Mouse (Mus musculus): ENCODE data around the gene Itprip. TPM values are rescaled to one million over a fixed set of nuclear protein-coding genes. Genes with fewer than 3 reads are reported as not detected.

The Itprip gene
- polyA plus RNA-seq, 1 experiment from 2014 or later: 18.7 TPM

DNA sequence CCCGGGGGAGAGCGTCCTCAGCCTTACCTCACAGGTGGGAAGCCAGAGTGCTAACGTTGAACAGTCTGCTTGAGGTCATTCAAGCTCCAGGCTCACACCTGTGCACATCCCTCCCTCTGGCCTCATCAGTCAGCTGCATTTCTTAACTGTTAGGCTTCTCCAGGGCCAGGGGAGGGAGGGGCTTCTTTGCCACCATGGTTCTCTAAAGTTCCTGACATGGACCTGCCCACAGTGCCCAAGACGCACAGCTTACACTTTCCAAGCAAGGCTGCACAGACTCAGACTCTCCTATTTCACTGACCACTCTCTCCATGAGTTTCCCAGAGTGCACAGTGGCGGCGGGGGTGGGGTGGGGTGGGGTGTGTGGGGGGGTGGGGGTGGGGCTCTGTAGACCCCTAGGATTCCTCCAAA, 10.1 kb downstream of the Itprip start:
- Histone ChIP-seq H3K4me1 (ENCODE audit: control insufficient read depth, insufficient read depth, low read length) (peaks cover 23% of the 10 kb centered on the region), H3K36me3 (ENCODE audit: control insufficient read depth, insufficient read depth, low read length) (no peaks in the 10 kb centered on the region), H3K9ac (ENCODE audit: low read length) (0 out of 2 replicates have a peak overlapping the region, but pooled peaks have one; percentile 1), H3K4me2 (ENCODE audit: low read depth, low read length) (peak overlapping the region; percentile 49; the same call in 1 of the 2 replicates), H3K27ac (ENCODE audit: low read length) (no peak overlapping the region; the same call in 1 of the 2 replicates), H3K9me3 (replicated peaks; ENCODE audit: control insufficient read depth, low read length) (no peaks in the 10 kb centered on the region), H3K4me3 (replicated peaks; ENCODE audit: low read length) (no peak overlapping the region), H3K27me3 (ENCODE audit: control insufficient read depth, insufficient read depth, low read length) (no peaks in the 10 kb centered on the region)
- 22% methylated on average over 6 of the region's 6 CpGs for WGBS
- peak; percentile 27; the same call in 1 of the 2 replicates for ATAC-seq (ENCODE audit: insufficient read depth, low FRiP score)

GRCm38 (mm10) chr19:47907596-47907995, 11.5 kb downstream of the Itprip start:
- no peaks in the 10 kb centered on the region for H3K27me3 ChIP-seq (ENCODE audit: control insufficient read depth, insufficient read depth, low read length)
- no peak for ATAC-seq (ENCODE audit: insufficient read depth, low FRiP score)
- peaks cover 36% of the 10 kb centered on the region for H3K4me1 ChIP-seq (ENCODE audit: control insufficient read depth, insufficient read depth, low read length)
- H3K27ac ChIP-seq (ENCODE audit: low read length): no peak overlapping the region
- no peak overlapping the region for H3K4me2 ChIP-seq (ENCODE audit: low read depth, low read length)
- no peak overlapping the region for H3K4me3 ChIP-seq (replicated peaks; ENCODE audit: low read length)
- no peaks in the 10 kb centered on the region for H3K36me3 ChIP-seq (ENCODE audit: control insufficient read depth, insufficient read depth, low read length)
- WGBS: 86% methylated on average over 9 of the region's 9 CpGs
- no peaks in the 10 kb centered on the region for H3K9me3 ChIP-seq (replicated peaks; ENCODE audit: control insufficient read depth, low read length)
- H3K9ac ChIP-seq (ENCODE audit: low read length): no peak overlapping the region

DNA sequence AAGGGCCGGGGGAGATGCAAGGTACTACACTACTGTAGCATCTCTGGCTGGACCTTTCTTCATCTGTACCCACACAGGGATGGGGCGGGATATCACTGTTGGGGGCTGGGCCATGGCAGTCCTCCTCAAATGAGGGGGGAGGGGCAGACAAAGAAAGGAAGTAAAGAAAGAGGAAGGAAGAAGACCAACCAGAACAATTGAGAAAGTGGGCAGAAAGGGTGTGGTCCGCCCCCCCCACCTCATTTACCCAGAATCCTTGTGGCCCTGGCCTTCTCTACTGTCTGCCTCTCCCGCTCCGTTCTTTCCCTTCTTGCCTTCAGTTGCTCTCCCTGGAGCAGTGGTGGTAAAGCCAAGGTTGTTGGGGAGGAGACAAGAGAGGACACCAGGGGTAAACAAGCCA, 13.5 kb downstream of the Itprip start:
- WGBS: 80% methylated on average over 5 of the region's 5 CpGs
- no peak for ATAC-seq (ENCODE audit: insufficient read depth, low FRiP score)
- Histone ChIP-seq H3K9me3 (replicated peaks; ENCODE audit: control insufficient read depth, low read length) (no peaks in the 10 kb centered on the region), H3K9ac (ENCODE audit: low read length) (no peak overlapping the region), H3K27me3 (ENCODE audit: control insufficient read depth, insufficient read depth, low read length) (no peaks in the 10 kb centered on the region), H3K4me1 (ENCODE audit: control insufficient read depth, insufficient read depth, low read length) (peaks cover 44% of the 10 kb centered on the region), H3K27ac (ENCODE audit: low read length) (no peak overlapping the region), H3K36me3 (ENCODE audit: control insufficient read depth, insufficient read depth, low read length) (no peaks in the 10 kb centered on the region), H3K4me2 (ENCODE audit: low read depth, low read length) (no peak overlapping the region), H3K4me3 (replicated peaks; ENCODE audit: low read length) (no peak overlapping the region)

DNA sequence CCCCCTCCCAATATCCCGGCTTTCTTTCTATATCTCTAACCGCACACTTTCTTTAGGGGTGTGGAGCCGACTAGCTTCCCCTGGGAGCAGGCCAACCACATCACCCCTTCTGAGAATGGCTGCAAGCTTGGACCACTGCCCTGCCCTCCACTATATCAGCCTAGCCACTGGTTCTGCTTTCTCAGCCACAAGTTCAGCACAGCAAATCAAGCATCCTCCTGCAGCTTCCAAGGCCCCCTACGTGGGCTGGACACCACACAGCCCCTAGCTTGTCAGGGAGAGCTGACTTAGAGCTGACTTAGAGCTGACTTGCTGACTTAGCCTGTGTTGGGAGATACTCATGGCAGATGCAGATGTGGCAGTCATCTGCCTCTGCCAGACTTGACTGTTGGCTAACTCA, 14.0 kb downstream of the Itprip start:
- H3K4me1 ChIP-seq (ENCODE audit: control insufficient read depth, insufficient read depth, low read length): peaks cover 44% of the 10 kb centered on the region

GRCm38 (mm10) chr19:47903679-47904078, 15.4 kb downstream of the Itprip start:
- no peak for ATAC-seq (ENCODE audit: insufficient read depth, low FRiP score)
- H3K4me1 ChIP-seq (ENCODE audit: control insufficient read depth, insufficient read depth, low read length): peaks cover 32% of the 10 kb centered on the region

More for the DNA sequence above, 14.0 kb downstream of the Itprip start:
- no peak for ATAC-seq (ENCODE audit: insufficient read depth, low FRiP score)
- no peak overlapping the region for H3K4me3 ChIP-seq (replicated peaks; ENCODE audit: low read length)
- WGBS: 71% methylated on average over 4 of the region's 4 CpGs
- H3K9ac ChIP-seq (ENCODE audit: low read length): no peak overlapping the region
- H3K36me3 ChIP-seq (ENCODE audit: control insufficient read depth, insufficient read depth, low read length): no peaks in the 10 kb centered on the region
- H3K27ac ChIP-seq (ENCODE audit: low read length): no peak overlapping the region
- no peaks in the 10 kb centered on the region for H3K9me3 ChIP-seq (replicated peaks; ENCODE audit: control insufficient read depth, low read length)
- H3K27me3 ChIP-seq (ENCODE audit: control insufficient read depth, insufficient read depth, low read length): no peaks in the 10 kb centered on the region
- H3K4me2 ChIP-seq (ENCODE audit: low read depth, low read length): no peak overlapping the region

DNA sequence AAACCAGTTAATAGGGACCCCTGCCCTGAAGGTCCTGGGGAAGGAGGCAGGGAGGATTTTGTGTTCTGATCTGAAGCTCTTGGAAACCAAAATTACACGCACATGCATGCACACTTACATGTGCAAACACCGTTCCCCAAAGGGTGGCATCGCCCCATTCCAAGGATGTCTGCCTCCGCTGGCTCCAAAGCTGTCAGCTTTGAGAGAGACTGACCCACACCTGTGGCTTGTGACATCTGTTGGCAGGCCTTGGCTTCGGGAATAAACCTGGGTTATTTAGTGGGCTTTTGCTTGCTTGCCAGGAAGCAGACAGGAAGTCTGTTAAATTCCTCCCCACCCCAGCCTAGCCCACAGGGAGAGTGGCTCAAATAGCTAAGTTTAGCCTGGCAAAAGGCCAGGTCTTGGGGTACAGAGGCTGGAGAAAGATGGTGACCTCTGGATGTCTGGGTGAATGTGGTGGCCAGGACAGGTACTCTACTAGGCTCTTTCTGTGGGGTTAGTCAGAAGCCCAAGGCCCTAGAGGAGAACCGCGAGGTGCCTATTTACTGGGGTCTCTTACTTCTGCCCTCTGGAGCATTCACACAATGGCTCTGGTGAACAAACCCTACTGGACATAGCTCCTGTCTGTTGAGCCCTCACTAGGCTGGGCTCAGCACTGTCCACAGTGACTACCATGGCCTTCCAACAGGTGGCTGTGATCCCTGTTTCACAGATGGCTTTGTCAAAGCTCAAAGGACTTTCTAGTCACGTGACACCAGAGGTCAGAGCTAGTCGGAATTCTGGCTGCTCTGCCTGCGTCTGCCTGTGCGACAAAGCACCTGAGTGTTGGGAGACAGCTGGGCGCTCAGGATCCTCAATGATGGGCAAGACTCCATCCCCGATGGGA, 16.5 kb downstream of the Itprip start:
- Histone ChIP-seq H3K4me1 (ENCODE audit: control insufficient read depth, insufficient read depth, low read length) (peaks cover 24% of the 10 kb centered on the region), H3K27ac (ENCODE audit: low read length) (no peak overlapping the region; the same call in 1 of the 2 replicates), H3K9ac (ENCODE audit: low read length) (no peak overlapping the region), H3K9me3 (replicated peaks; ENCODE audit: control insufficient read depth, low read length) (no peaks in the 10 kb centered on the region), H3K4me2 (ENCODE audit: low read depth, low read length) (no peak overlapping the region), H3K27me3 (ENCODE audit: control insufficient read depth, insufficient read depth, low read length) (no peaks in the 10 kb centered on the region), H3K4me3 (replicated peaks; ENCODE audit: low read length) (no peak overlapping the region), H3K36me3 (ENCODE audit: control insufficient read depth, insufficient read depth, low read length) (0 out of 2 replicates have a peak, but pooled peaks cover 3% of the 10 kb centered on the region)
- ATAC-seq (ENCODE audit: insufficient read depth, low FRiP score): no peak
- 63% methylated on average over 13 of the region's 13 CpGs for WGBS

More at GRCm38 (mm10) chr19:47903679-47904078, 15.4 kb downstream of the Itprip start:
- WGBS: 58% methylated on average over 4 of the region's 4 CpGs
- H3K9ac ChIP-seq (ENCODE audit: low read length): no peak overlapping the region
- no peak overlapping the region for H3K4me2 ChIP-seq (ENCODE audit: low read depth, low read length)
- no peaks in the 10 kb centered on the region for H3K27me3 ChIP-seq (ENCODE audit: control insufficient read depth, insufficient read depth, low read length)
- H3K36me3 ChIP-seq (ENCODE audit: control insufficient read depth, insufficient read depth, low read length): no peaks in the 10 kb centered on the region
- no peaks in the 10 kb centered on the region for H3K9me3 ChIP-seq (replicated peaks; ENCODE audit: control insufficient read depth, low read length)
- no peak overlapping the region for H3K4me3 ChIP-seq (replicated peaks; ENCODE audit: low read length)
- H3K27ac ChIP-seq (ENCODE audit: low read length): no peak overlapping the region

DNA sequence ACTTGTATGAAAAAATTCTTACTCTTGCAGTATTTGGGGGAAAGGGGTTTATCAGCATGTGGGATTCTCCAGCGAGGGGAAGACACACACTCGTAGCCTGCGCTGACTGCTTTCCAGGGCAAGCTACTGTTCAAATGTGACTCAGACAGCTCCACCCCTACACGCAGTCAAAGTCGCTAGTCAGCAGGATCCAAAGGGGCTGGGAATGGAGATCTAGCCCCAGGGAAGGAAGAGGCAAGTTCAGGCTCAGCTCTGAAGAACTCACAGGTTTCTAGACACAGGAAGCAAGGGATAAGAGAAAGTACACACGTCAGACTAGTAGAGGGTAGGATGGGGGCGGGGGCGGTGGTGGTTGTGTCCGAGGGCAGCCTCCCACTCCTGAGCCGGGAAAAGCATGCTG, 18.5 kb downstream of the Itprip start:
- WGBS: 70% methylated on average over 10 of the region's 10 CpGs
- no peaks in the 10 kb centered on the region for H3K27me3 ChIP-seq (ENCODE audit: control insufficient read depth, insufficient read depth, low read length)
- no peak overlapping the region for H3K4me2 ChIP-seq (ENCODE audit: low read depth, low read length)
- no peak overlapping the region for H3K4me3 ChIP-seq (replicated peaks; ENCODE audit: low read length)
- no peaks in the 10 kb centered on the region for H3K9me3 ChIP-seq (replicated peaks; ENCODE audit: control insufficient read depth, low read length)
- H3K27ac ChIP-seq (ENCODE audit: low read length): 0 out of 2 replicates have a peak overlapping the region, but pooled peaks have one; percentile 16
- ATAC-seq (ENCODE audit: insufficient read depth, low FRiP score): no peak
- H3K36me3 ChIP-seq (ENCODE audit: control insufficient read depth, insufficient read depth, low read length): peaks cover 19% of the 10 kb centered on the region
- H3K9ac ChIP-seq (ENCODE audit: low read length): no peak overlapping the region
- peaks cover 24% of the 10 kb centered on the region for H3K4me1 ChIP-seq (ENCODE audit: control insufficient read depth, insufficient read depth, low read length)

DNA sequence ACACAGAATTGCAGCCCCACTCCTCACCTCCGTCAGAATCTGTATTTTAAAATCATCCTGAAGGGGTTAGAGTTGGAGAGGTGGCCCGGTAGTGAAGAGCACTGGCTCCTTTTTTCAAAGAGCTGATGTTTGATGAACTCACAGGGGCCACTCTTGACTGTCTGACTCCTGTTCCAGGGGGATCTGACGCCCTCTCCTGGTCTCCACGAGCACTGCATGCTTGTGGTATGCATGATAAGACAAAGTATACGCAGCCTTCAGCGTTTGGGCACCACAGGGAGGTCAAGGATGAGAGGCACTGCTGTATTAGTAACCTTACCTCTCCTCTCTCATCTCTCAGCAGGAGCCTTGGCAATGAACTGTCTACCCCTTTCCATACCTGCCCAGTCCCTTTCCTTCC, 19.1 kb downstream of the Itprip start:
- Histone ChIP-seq H3K4me3 (replicated peaks; ENCODE audit: low read length) (no peak overlapping the region), H3K9ac (ENCODE audit: low read length) (no peak overlapping the region), H3K27ac (ENCODE audit: low read length) (no peak overlapping the region), H3K27me3 (ENCODE audit: control insufficient read depth, insufficient read depth, low read length) (no peaks in the 10 kb centered on the region), H3K4me1 (ENCODE audit: control insufficient read depth, insufficient read depth, low read length) (peaks cover 24% of the 10 kb centered on the region), H3K9me3 (replicated peaks; ENCODE audit: control insufficient read depth, low read length) (no peaks in the 10 kb centered on the region), H3K36me3 (ENCODE audit: control insufficient read depth, insufficient read depth, low read length) (peaks cover 19% of the 10 kb centered on the region), H3K4me2 (ENCODE audit: low read depth, low read length) (no peak overlapping the region)
- WGBS: 58% methylated on average over 6 of the region's 6 CpGs
- no peak for ATAC-seq (ENCODE audit: insufficient read depth, low FRiP score)

- no peak overlapping the region for H3K4me2 ChIP-seq (ENCODE audit: low read depth, low read length)
- H3K27me3 ChIP-seq (ENCODE audit: control insufficient read depth, insufficient read depth, low read length): no peaks in the 10 kb centered on the region
- no peak overlapping the region for H3K27ac ChIP-seq (ENCODE audit: low read length)
- no peak overlapping the region for H3K9ac ChIP-seq (ENCODE audit: low read length)
- H3K9me3 ChIP-seq (replicated peaks; ENCODE audit: control insufficient read depth, low read length): no peaks in the 10 kb centered on the region
- H3K36me3 ChIP-seq (ENCODE audit: control insufficient read depth, insufficient read depth, low read length): peaks cover 20% of the 10 kb centered on the region
- peaks cover 20% of the 10 kb centered on the region for H3K4me1 ChIP-seq (ENCODE audit: control insufficient read depth, insufficient read depth, low read length)
- no peak overlapping the region for H3K4me3 ChIP-seq (replicated peaks; ENCODE audit: low read length)
- no peak for ATAC-seq (ENCODE audit: insufficient read depth, low FRiP score)
- WGBS: 76% methylated on average over 8 of the region's 8 CpGs
Observed at GRCm38 (mm10) chr19:47898472-47899079, 20.5 kb downstream of the Itprip start.

Data from stomach, embryonic 16.5 days (tissue).